Mouse (Mus musculus): Measurements from ENCODE around the gene Olfr420. TPM values are rescaled to one million over a fixed set of nuclear protein-coding genes. Genes with fewer than 3 reads are reported as not detected.

Gene Olfr420
- not detected for polyA plus RNA-seq (2017; shearing (Covaris generic))

- no peak for ATAC-seq
Observed at GRCm38 (mm10) chr1:174155333-174155732, at the start of gene Olfr420. Gene Olfr420, plus strand, starts transcription at chr1:174155633.

GRCm38 (mm10) chr1:174121062-174121461, 34.4 kb upstream of the Olfr420 start, which contains the start of gene Olfr231:
Gene Olfr231, minus strand, starts transcription at chr1:174121162.
- ATAC-seq, result no peak

GRCm38 (mm10) chr1:174131217-174131616, 24.2 kb upstream of the Olfr420 start, which contains the start of gene Olfr424:
Gene Olfr424, plus strand, starts transcription at chr1:174131517.
- ATAC-seq, result no peak

GRCm38 (mm10) chr1:174131999-174132398, 23.4 kb upstream of the Olfr420 start:
- ATAC-seq, result no peak

GRCm38 (mm10) chr1:174141384-174141783, 14.0 kb upstream of the Olfr420 start:
- no peak for ATAC-seq

GRCm38 (mm10) chr1:174146696-174147095, 8.7 kb upstream of the Olfr420 start:
- no peak for ATAC-seq

- ATAC-seq, result no peak
Observed at GRCm38 (mm10) chr1:174149289-174149688, 6.1 kb upstream of the Olfr420 start.

- ATAC-seq, result no peak
Observed at GRCm38 (mm10) chr1:174157622-174158021, 2.2 kb downstream of the Olfr420 start.

GRCm38 (mm10) chr1:174158512-174158911, 3.1 kb downstream of the Olfr420 start:
- no peak for ATAC-seq

GRCm38 (mm10) chr1:174159095-174159494, 3.7 kb downstream of the Olfr420 start:
- no peak for ATAC-seq

GRCm38 (mm10) chr1:174169024-174169423, 13.6 kb downstream of the Olfr420 start:
- no peak for ATAC-seq

GRCm38 (mm10) chr1:174170706-174171501, 15.5 kb downstream of the Olfr420 start:
- ATAC-seq, result no peak

GRCm38 (mm10) chr1:174171537-174171936, 16.1 kb downstream of the Olfr420 start:
- no peak for ATAC-seq

- ATAC-seq, result no peak
Observed at GRCm38 (mm10) chr1:174172605-174173004, 17.2 kb downstream of the Olfr420 start, which contains the start of gene Spta1. Gene Spta1, plus strand, starts transcription at chr1:174172776.

GRCm38 (mm10) chr1:174204699-174205098, 49.3 kb downstream of the Olfr420 start:
- ATAC-seq, result no peak

Other genes starting within 250 kb of the Olfr420 start
- 1 to 10 TPM; 3.1 to 3.2 TPM for gene Ifi211, start 242.6 kb upstream of the Olfr420 start, polyA plus RNA-seq (2017; shearing (Covaris generic))
- 100 to 1,000 TPM; 388 to 517 TPM for gene Mndal, start 213.1 kb upstream of the Olfr420 start, polyA plus RNA-seq (2017; shearing (Covaris generic))
- 100 to 1,000 TPM; 295 to 386 TPM for gene Ifi203, start 213.0 kb upstream of the Olfr420 start, polyA plus RNA-seq (2017; shearing (Covaris generic))
- not detected for gene Ifi202b, start 172.9 kb upstream of the Olfr420 start, polyA plus RNA-seq (2017; shearing (Covaris generic))
- gene Ifi205, start 123.8 kb upstream of the Olfr420 start, polyA plus RNA-seq (2017; shearing (Covaris generic)), result not detected
- under 1 TPM in 1 of 2 experiments, not detected in 1; 0.15 TPM for gene Olfr433, start 114.9 kb upstream of the Olfr420 start, polyA plus RNA-seq (2017; shearing (Covaris generic))
- gene Olfr432, start 106.4 kb upstream of the Olfr420 start, polyA plus RNA-seq (2017; shearing (Covaris generic)), result not detected
- not detected for gene Olfr430, start 89.0 kb upstream of the Olfr420 start, polyA plus RNA-seq (2017; shearing (Covaris generic))
- not detected for gene Olfr429, start 71.3 kb upstream of the Olfr420 start, polyA plus RNA-seq (2017; shearing (Covaris generic))
- not detected for gene Olfr427, start 58.7 kb upstream of the Olfr420 start, polyA plus RNA-seq (2017; shearing (Covaris generic))
- gene Olfr231, start 34.5 kb upstream of the Olfr420 start, polyA plus RNA-seq (2017; shearing (Covaris generic)), result not detected
- gene Olfr424, start 24.1 kb upstream of the Olfr420 start, polyA plus RNA-seq (2017; shearing (Covaris generic)), result not detected
- under 1 TPM in 1 of 2 experiments, not detected in 1; 0.19 TPM for gene Spta1, start 17.1 kb downstream of the Olfr420 start, polyA plus RNA-seq (2017; shearing (Covaris generic))
- gene Olfr419, start 96.4 kb downstream of the Olfr420 start, polyA plus RNA-seq (2017; shearing (Covaris generic)), result not detected
- not detected for gene Mptx1, start 174.9 kb downstream of the Olfr420 start, polyA plus RNA-seq (2017; shearing (Covaris generic))
- not detected for gene Olfr417, start 209.5 kb downstream of the Olfr420 start, polyA plus RNA-seq (2017; shearing (Covaris generic))
- not detected for gene Olfr248, start 235.4 kb downstream of the Olfr420 start, polyA plus RNA-seq (2017; shearing (Covaris generic))